Mouse (Mus musculus): Measurements from ENCODE around the gene Nell1. TPM values are rescaled to one million over a fixed set of nuclear protein-coding genes. Genes with fewer than 3 reads are reported as not detected.

Nell1 gene
- total RNA-seq, 2 experiments from 2014 or later: 0.09 to 0.38 TPM

GRCm38 (mm10) chr7:50551426-50551825, 576.8 kb downstream of the Nell1 start:
- DNase-seq: no peak

DNA sequence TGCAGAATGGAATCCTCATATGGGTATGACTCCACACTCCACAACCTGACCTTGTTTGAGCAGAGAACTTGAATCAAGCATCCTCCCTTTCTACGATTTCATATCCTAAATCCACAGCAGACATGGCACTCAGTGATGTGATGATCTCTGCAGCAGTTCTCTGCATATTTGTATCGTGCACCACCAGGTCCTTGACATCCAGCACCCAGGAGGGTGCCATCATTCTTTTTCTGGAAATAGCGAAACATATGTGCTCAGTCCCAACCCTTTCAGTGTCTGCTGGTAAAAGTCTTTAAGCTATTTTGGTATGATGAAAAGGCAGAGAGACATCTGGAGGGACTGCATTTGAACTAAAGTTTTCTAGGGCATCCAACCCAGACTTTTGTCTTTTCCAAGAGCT, 588.0 kb downstream of the Nell1 start:
- no peak for DNase-seq

GRCm38 (mm10) chr7:50573841-50574240, 599.2 kb downstream of the Nell1 start:
- no peak for DNase-seq

DNA sequence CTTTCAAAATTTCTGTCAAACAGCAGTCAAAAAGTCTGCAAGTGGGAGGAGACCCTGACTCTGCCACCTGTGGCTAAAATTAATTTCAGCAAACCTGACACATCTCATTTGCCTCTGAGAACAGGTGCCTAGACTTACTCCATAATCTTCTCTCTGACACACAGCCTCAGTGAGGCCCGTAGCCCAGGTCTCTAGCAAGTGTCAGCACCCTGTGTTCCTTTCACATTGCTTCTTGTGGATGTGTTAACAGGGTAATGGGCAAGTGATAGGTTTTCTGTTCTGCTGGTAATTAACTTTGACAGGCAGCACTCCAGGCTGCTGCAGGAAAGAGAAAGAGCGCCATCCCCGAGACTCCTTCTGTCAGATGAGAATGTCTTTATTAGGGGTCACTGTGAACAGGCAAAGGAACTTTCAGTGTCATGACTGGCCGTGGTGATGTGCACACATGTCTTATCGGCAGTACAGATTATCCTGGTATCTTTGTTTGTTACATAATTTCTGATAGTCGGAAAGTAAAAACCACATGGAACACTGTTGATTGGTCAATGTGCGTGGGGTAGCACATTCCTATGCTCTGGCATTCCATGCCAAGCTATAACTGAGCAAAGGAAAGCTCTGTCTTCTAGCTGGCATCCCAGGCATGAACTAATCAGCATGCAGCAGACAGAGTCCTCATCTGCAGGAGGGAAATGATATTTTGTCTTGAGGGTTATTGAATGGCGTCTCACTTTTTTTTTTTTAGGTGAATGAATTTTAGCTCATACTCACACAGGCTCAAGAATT, 614.2 kb downstream of the Nell1 start:
- DNase-seq: no peak

DNA sequence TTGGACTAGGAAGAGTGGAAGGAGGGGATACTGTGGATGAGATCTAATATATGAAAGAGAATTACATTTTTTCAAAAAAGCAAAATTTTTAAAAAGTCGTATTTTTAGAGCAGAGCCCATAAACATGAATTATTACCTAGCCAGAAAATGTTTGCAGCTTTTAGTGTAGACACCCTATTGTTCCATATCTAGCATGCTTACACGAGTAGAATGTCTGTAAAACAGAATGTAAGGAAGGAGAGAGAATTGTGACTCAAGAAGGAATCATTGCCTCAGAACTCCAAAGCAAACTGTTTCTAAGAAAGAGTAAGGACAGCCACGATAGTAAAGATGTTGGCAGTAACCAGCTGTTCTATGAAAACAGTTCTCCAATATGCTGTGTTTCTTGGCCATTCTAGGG, 624.2 kb downstream of the Nell1 start, which contains the start of gene 4933405O20Rik:
TSS of gene 4933405O20Rik (plus strand) at position 301 of the 400 bp plus-strand sequence.
- no peak for DNase-seq

GRCm38 (mm10) chr7:50614101-50614500, 639.4 kb downstream of the Nell1 start:
- DNase-seq: peak; percentile 3

GRCm38 (mm10) chr7:50629186-50629585, 654.5 kb downstream of the Nell1 start:
- no peak for DNase-seq

DNA sequence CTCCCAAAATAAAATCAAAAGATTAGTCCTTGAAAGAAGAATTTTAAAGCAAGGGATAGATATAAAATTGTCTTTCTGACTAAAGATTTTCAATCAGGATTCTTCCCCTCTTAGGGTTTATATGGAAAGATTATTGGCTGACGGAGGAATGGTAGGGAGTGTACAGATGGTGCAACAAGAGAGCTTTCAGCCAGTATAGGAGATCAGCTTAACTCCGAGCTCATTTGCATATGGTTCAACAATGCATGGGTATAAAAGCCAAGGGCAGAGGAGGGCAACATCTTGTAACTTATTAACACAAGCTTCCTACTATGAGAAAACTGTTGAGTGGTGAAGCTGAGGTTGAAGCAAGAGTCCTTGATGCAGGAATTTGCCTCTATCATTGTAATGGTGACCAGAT, 658.5 kb downstream of the Nell1 start:
- no peak for DNase-seq

- no peak for DNase-seq
Observed at GRCm38 (mm10) chr7:50672266-50672665, 697.6 kb downstream of the Nell1 start.

GRCm38 (mm10) chr7:50675444-50675843, 700.8 kb downstream of the Nell1 start:
- no peak for DNase-seq

DNA sequence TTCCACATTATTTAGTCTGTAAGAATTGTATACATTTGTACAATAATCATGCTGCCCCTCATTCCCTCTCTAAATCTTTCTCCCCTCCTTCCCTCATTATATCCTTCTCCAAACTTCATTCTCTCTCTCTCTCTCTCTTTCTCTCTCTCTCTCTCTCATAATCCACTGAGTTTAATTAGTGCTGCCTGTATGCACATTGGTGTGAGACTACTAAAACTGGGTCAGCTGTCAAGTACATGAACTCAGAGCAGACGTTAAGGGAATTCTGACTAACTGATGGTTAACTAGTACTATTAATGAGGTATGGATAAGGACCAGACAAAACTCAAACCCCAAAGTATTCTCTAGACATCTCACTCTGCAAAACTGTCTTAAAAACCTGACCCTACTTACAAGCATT, 702.8 kb downstream of the Nell1 start:
- DNase-seq: no peak

DNA sequence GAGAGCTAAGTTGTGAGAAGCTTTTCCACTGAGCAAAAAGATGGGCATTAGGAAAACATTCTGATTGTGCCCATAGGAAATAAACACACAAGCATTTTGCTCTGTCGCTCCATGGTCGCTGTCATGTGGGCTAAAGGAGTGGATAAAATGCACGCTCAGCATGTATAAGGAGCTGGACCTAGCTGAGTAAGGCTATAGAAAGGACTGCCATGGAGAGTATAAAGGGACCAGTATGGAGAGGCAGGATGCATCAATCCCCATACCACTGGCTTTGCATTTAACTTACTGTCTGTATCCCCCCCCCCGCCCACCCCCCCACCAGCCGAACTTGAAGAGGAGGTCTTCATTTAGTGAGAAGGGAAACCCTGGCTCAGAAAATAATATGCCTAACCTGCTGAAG, 711.7 kb downstream of the Nell1 start:
- DNase-seq: no peak

DNA sequence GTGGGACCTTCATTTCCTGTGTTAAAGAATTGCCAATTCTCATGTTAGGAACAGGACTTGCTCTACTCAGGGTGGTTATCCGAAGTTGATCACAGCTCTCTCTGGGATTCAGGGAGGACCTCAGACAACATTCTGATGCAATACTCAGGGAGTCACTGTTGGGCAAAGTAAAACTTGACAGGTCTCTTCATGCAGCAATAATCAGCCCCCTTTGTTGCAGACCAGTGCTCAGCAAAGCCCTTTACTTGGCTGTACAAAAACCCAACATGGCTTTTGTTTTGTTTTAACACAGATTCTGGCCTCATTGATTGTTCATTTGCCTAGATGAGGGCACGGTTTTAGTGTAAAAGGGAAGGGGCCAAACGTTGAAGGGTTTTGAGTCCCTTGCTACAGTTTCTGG, 750.5 kb downstream of the Nell1 start:
- DNase-seq: no peak

- no peak for DNase-seq
Observed at GRCm38 (mm10) chr7:50730951-50731350, 756.3 kb downstream of the Nell1 start.

- DNase-seq: no peak
Observed at GRCm38 (mm10) chr7:50755516-50755915, 780.9 kb downstream of the Nell1 start.

DNA sequence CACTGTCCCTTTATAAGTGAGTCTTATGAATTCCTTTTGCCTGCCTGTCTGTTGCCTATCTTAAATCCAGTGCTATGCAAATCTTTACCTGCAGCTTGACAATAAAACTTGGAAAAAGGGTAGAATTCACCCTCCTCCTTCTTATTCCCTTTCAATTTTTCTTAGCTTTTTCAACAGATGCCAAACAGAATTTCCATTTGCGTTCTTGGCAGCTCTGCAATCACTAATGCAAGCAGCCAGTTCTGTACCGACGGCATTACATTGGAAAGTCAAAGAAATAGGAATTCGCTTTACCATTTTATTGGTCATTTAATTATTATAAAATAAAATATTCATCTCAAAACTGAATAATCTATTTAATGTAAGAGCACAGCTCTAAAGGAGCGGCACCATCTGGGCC, 781.7 kb downstream of the Nell1 start:
- DNase-seq: no peak

GRCm38 (mm10) chr7:50773516-50773915, 798.9 kb downstream of the Nell1 start:
- DNase-seq: no peak

GRCm38 (mm10) chr7:50781105-50781504, 806.4 kb downstream of the Nell1 start:
- DNase-seq: no peak

DNA sequence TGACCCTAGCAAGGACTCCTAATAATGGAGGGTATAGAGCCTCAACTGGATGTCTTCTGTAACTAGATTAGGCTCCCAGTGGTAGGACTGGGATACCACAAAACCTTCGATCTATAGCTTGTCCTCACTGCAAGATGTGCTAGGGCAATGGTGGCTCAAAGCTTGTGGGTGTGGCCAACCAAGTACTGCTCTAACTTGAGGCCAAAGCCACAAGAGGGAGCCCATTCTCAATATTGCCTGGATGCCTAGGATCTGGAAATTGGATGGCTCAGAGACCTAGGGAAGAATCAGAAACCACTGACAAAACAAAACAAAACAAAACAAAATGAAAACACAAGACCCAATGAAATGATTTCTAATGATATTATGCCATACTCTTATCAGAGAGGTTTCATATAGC, 809.0 kb downstream of the Nell1 start:
- DNase-seq: no peak

DNA sequence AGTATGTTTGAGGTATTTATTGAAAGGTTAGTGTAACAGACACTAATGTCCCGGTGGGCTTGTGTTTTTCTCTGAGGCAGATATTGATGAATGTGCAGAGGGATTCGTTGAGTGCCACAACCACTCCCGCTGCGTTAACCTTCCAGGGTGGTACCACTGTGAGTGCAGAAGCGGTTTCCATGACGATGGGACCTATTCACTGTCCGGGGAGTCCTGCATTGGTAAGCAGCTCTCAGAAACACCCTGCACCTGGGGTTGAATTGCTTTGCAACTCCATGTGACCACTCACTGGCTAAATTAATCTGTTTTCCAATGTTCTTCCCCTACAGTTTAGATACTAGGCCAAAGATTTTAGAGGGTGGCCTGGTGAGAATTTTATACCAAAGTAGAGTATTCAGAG, 851.5 kb downstream of the Nell1 start:
- DNase-seq: no peak

DNA sequence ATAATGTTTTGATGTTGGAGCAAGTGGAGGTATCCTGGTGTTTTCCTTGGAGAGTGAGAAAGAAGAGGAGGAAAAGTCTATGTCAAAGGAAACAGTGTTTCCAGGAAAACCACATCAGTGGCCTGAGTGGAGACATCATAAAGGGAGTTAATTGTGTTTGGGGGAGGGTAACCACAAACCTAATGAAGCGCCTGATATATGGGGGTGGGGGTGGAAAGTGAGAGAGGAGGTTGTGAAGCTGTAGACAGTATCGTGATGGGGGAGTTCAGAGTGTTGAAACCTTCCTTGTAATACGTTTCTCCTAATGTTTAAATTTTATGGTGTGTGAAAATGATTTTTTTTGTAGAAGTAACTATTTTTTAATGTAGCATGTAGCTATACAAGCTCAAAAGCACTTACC, 858.1 kb downstream of the Nell1 start:
- DNase-seq: no peak

DNA sequence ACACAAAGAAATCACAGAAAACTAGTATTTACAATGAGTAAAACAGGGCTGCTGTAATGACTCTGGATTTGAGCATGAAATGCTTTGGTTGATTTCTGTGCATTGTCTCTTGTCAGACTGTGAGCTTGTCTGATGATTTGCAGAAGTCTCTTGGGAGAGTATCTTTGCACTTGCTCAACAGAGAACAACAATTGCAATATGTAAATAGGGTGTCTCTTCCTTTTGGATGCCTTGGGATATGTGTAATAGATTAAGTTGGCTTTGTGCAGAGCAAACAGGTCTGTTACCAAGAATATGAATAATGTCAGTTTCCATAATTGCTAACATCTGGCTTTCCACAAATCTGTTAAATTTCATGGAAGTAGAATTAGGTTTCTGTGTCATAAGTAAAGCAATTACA, 868.0 kb downstream of the Nell1 start:
- DNase-seq: no peak

DNA sequence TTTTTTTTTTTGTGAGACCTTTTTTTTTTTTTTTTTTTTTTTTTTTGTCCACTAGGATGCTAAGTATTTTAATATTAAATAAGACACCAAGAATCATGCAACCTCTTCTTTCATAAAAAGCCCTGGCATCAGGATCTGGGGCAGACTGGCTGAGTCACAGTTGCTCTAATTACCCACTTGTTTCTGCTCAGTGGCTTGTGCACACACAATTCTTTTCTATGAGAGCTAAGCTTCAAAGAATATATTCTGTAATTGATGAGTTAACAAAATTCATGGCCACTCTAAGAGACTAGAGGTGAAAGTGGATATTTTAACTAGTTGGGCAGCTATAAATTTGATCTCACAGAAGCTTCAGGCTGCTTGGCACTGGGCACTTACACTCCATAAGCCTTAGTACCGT, 873.3 kb downstream of the Nell1 start:
- DNase-seq: no peak

GRCm38 (mm10) chr7:50850271-50850670, 875.6 kb downstream of the Nell1 start:
- DNase-seq: no peak

DNA sequence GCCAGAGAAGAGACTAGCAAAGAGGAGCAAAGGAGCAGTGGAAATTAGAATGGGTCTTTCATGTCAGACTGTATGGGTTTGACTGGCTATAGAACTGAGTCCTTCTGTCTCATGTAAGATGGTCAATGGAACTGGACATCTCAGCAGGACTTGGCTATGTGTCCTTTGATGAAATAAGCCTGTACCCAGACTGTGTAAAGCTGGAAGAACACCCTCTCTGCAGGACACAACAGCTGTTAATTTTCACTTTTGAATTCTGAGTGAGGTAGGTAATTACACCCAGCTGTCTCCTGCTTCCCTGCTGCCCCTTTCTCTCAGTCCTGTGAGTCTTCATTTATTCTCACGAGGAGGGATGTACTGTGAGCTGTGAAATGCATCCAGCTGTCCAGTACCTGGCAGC, 895.5 kb downstream of the Nell1 start:
- DNase-seq: no peak

Data from gastrocnemius, postnatal 10 days (tissue).